Mouse (Mus musculus): Measurements from ENCODE around the gene Fxyd3. TPM values are rescaled to one million over a fixed set of nuclear protein-coding genes. Genes with fewer than 3 reads are reported as not detected.

Fxyd3 gene
- total RNA-seq, 2 experiments from 2014 or later = 2.7 to 5.2 TPM

Small RNA genes lying within 50 kb of the gene (microRNA-seq; reads per million reads assigned to microRNA genes)
- gene Mir7050 = 0 reads per million in 2 experiments

Other genes starting within 250 kb of the Fxyd3 start
- gene Ffar3, start 220.5 kb downstream of the Fxyd3 start, total RNA-seq (2021) = not detected
- gene Ffar1, start 215.1 kb downstream of the Fxyd3 start, total RNA-seq (2021) = not detected
- gene Cd22, start 196.4 kb downstream of the Fxyd3 start, total RNA-seq (2021) = under 1 TPM; 0.39 to 0.43 TPM
- under 1 TPM; 0.15 to 0.22 TPM for gene Mag, start 161.8 kb downstream of the Fxyd3 start, total RNA-seq (2021)
- 1 to 10 TPM; 1.9 to 5.4 TPM for gene Hamp2, start 152.0 kb downstream of the Fxyd3 start, total RNA-seq (2021)
- gene Hamp, start 132.7 kb downstream of the Fxyd3 start, total RNA-seq (2021) = 10 to 100 TPM in 1 of 2 experiments, 1 to 10 TPM in 1; 5.1 to 28.3 TPM
- gene Usf2, start 119.9 kb downstream of the Fxyd3 start, total RNA-seq (2021) = 100 to 1,000 TPM in 1 of 2 experiments, 10 to 100 TPM in 1; 90.2 to 103 TPM
- gene Lsr, start 103.2 kb downstream of the Fxyd3 start, total RNA-seq (2021) = 1 to 10 TPM; 4.2 to 5.0 TPM
- under 1 TPM in 1 of 2 experiments, not detected in 1; 0.60 TPM for gene Fam187b, start 102.9 kb downstream of the Fxyd3 start, total RNA-seq (2021)
- 10 to 100 TPM; 28.8 to 29.2 TPM for gene Fxyd5, start 34.2 kb downstream of the Fxyd3 start, total RNA-seq (2021)
- gene Fxyd7, start 25.2 kb downstream of the Fxyd3 start, total RNA-seq (2021) = 1 to 10 TPM; 1.1 to 1.3 TPM
- 100 to 1,000 TPM; 712 to 747 TPM for gene Fxyd1, start 19.5 kb downstream of the Fxyd3 start, total RNA-seq (2021)
- 1 to 10 TPM; 2.8 to 3.5 TPM for gene Lgi4, start 17.4 kb downstream of the Fxyd3 start, total RNA-seq (2021)
- gene Hpn, start 38.6 kb upstream of the Fxyd3 start, total RNA-seq (2021) = 1 to 10 TPM; 2.1 to 2.3 TPM
- gene Scn1b, start 50.3 kb upstream of the Fxyd3 start, total RNA-seq (2021) = 10 to 100 TPM; 17.9 to 18.4 TPM
- 10 to 100 TPM; 30.3 to 34.1 TPM for gene Gramd1a, start 79.2 kb upstream of the Fxyd3 start, total RNA-seq (2021)
- not detected for gene Scgb2b2, start 213.8 kb upstream of the Fxyd3 start, total RNA-seq (2021)
- not detected for gene Scgb1b2, start 215.1 kb upstream of the Fxyd3 start, total RNA-seq (2021)

All from heart, postnatal 14 days (tissue).